Mouse (Mus musculus) midbrain, embryonic 13.5 days (tissue): Measurements from ENCODE around the gene Hoxb1. TPM values are rescaled to one million over a fixed set of nuclear protein-coding genes. Genes with fewer than 3 reads are reported as not detected.

Experiments
- ATAC-seq: fragments of 200-750 bp; cut with Nextera tagmentation; 2 replicates; pipeline ENCODE4 v1.8.0; 2017; ENCODE audit warnings: mild to moderate bottlenecking, moderate TSS enrichment, moderate library complexity
- H3K27ac ChIP-seq: fragments of 300-500 bp; sonication (generic); 2 replicates; pipeline ENCODE4 v1.5.1; 2015; ENCODE audit warnings: inconsistent platforms, mild to moderate bottlenecking, moderate library complexity
- H3K27me3 ChIP-seq: fragments of 300-500 bp; sonication (generic); 2 replicates; pipeline ENCODE4 v1.6.1; 2015; ENCODE audit warnings: mild to moderate bottlenecking, inconsistent platforms
- H3K36me3 ChIP-seq: fragments of 300-500 bp; sonication (generic); 2 replicates; pipeline ENCODE4 v1.6.1; 2015; ENCODE audit warnings: mild to moderate bottlenecking, inconsistent platforms
- H3K4me1 ChIP-seq: fragments of 300-500 bp; sonication (generic); replicated peaks from 2 replicates; pipeline ENCODE4 v1.6.1; 2015; ENCODE audit warnings: inconsistent platforms
- H3K4me2 ChIP-seq: fragments of 300-500 bp; sonication (generic); replicated peaks from 2 replicates; pipeline ENCODE4 v1.6.1; 2015; ENCODE audit warnings: moderate library complexity, mild to moderate bottlenecking, inconsistent platforms
- H3K4me3 ChIP-seq: fragments of 300-500 bp; sonication (generic); replicated peaks from 2 replicates; pipeline ENCODE4 v1.5.1; 2015; ENCODE audit warnings: mild to moderate bottlenecking, inconsistent platforms
- H3K9ac ChIP-seq: fragments of 300-500 bp; sonication (generic); replicated peaks from 2 replicates; pipeline ENCODE4 v1.6.1; 2015; ENCODE audit warnings: mild to moderate bottlenecking, inconsistent platforms
- H3K9me3 ChIP-seq: fragments of 300-500 bp; sonication (generic); 2 replicates; pipeline ENCODE4 v1.6.1; 2016; ENCODE audit warnings: mild to moderate bottlenecking, inconsistent platforms
- WGBS: fragments of 180-500 bp; shearing (Covaris S2); methylation state at CpG from one replicate; pipeline ENCODE4 v1.1.7; 2015; 5-methylcytosine and 5-hydroxymethylcytosine counted together
- polyA plus RNA-seq: library from polyadenylated mRNA; unstranded; fragments of >200 nt; fragmentation: Nextera tagmentation; extraction: Ambion mirVana; gene quantifications from 2 replicates; pipeline ENCODE4 v1.2.1, GENCODE M21; 2015

The Hoxb1 gene
- not detected in 2 replicates for polyA plus RNA-seq

DNA sequence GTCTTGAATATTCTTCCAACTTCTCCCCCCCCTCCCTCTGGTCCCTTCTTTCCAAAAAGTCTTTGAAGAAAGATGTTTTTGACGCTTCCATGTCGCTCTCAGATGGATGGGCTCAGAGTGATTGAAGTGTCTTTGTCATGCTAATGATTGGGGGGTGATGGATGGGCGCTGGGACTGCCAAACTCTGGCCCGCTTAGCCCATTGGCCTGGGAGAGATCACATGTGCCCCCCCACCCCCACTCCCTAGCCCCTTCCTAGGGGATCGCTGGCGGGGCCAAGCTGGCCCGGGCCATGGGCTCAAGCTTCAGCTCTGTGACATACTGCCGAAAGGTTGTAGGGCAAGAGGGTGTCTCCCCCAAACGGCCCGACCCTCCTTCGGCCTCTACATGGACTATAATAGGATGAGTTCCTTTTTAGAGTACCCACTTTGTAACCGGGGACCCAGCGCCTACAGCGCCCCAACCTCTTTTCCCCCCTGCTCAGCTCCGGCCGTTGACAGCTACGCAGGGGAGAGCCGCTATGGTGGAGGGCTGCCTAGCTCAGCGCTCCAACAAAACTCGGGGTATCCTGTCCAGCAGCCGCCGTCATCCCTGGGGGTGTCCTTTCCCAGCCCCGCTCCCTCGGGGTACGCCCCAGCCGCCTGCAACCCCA lies at the start of gene Hoxb1:
Gene Hoxb1, plus strand, starts transcription at position 312 of the 651 bp plus-strand sequence.
- no peaks in the 10 kb centered on the region for H3K4me1 ChIP-seq
- no peak within 1 kb of the TSS for H3K4me2 ChIP-seq
- H3K9me3 ChIP-seq: no peaks in the 10 kb centered on the region
- 1% methylated on average over 26 of the region's 26 CpGs for WGBS
- peaks cover 97% of the 10 kb centered on the region for H3K27me3 ChIP-seq
- H3K4me3 ChIP-seq: no peak within 1 kb of the TSS
- no peak within 1 kb of the TSS for H3K27ac ChIP-seq
- ATAC-seq: no peak
- no peak within 1 kb of the TSS for H3K9ac ChIP-seq
- no peaks in the 10 kb centered on the region for H3K36me3 ChIP-seq

DNA sequence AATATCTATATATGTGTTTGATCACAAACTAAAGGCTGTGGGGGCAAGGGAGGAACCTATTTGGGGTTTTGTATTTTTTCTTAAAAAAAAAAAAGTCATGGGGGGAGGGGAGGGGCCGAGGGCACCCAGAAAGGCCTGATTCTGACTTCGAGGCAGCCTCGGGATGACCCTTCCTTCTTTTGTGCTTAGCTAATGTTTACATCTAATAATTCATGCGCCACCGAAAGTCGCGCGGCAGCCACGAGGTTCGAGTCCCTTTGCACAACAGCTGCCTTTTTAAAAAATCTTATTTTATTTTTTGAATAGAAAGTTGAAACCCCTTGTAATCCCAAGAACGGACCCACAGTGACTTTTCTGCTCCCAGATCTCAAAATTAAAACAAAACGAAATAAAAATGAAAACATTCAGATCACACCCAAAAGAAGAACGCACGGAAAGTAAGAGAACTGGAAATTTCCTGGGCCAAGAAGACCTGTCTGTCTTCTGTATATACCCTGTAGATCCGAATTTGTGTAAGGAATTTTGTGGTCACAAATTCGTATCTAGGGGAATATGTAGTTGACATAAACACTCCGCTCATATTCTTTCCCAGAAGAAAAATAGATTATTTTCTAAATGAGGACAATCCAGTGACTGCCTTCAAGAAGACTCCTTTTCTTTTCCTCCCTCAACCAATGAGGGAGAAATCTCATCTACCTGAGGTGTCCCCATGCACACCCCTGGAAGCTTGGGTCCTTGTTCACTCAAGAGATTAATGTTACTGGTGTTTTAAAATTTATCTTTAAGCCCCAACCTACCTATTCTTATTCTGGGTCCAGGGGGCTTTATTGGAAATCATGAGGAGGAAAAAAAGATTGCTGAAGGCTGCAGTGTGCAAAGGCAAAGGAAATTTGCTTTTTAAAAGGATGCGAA lies 48.6 kb upstream of the Hoxb1 start:
- Histone ChIP-seq H3K27me3 (peaks cover 100% of the 10 kb centered on the region), H3K4me2 (no peak overlapping the region), H3K9me3 (no peaks in the 10 kb centered on the region), H3K4me3 (no peak overlapping the region), H3K9ac (no peak overlapping the region), H3K27ac (no peak overlapping the region), H3K4me1 (peaks cover 9% of the 10 kb centered on the region; the same call in 1 of the 2 replicates), H3K36me3 (no peaks in the 10 kb centered on the region)
- no peak for ATAC-seq
- 7% methylated on average over 18 of the region's 18 CpGs for WGBS

GRCm38 (mm10) chr11:96317608-96318367 lies 47.8 kb upstream of the Hoxb1 start, which contains the start of gene Hoxb4:
Hoxb4 (plus strand) TSS chr11:96318267.
- Histone ChIP-seq H3K9me3 (no peaks in the 10 kb centered on the region), H3K4me2 (peak within 1 kb of the TSS; percentile 44), H3K27me3 (peaks cover 100% of the 10 kb centered on the region), H3K27ac (no peak within 1 kb of the TSS), H3K9ac (no peak within 1 kb of the TSS), H3K4me3 (peak within 1 kb of the TSS; percentile 25), H3K4me1 (peaks cover 9% of the 10 kb centered on the region; the same call in 1 of the 2 replicates), H3K36me3 (no peaks in the 10 kb centered on the region)
- WGBS: 2% methylated on average over 28 of the region's 28 CpGs
- ATAC-seq: no peak

DNA sequence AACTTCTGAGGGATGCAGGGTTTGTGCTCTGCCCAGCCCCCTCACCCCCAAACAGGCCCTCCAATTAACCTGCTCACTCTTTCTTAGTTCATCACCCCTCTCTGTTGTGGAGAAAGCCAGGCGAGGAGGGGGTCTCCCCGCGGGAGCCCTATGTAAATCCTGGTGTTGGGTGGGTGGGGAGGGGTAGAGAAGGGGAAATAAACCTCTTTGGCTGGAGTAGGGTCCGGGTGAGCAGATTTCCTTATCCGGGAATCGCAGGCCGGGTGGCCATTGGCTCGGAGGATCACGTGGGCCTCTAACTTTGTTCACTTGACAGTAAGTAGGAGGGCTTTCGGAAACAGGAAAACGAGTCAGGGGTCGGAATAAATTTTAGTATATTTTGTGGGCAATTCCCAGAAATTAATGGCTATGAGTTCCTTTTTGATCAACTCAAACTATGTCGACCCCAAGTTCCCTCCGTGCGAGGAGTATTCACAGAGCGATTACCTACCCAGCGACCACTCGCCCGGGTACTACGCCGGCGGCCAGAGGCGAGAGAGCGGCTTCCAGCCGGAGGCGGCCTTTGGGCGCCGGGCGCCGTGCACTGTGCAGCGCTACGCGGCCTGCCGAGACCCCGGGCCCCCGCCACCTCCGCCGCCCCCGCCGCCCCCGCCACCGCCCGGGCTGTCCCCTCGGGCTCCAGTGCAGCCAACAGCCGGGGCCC lies 47.0 kb upstream of the Hoxb1 start:
- peak overlapping the region; percentile 25 for H3K4me3 ChIP-seq
- no peak overlapping the region for H3K27ac ChIP-seq
- no peak overlapping the region for H3K9ac ChIP-seq
- no peaks in the 10 kb centered on the region for H3K36me3 ChIP-seq
- no peaks in the 10 kb centered on the region for H3K9me3 ChIP-seq
- peak overlapping the region; percentile 44 for H3K4me2 ChIP-seq
- peaks cover 100% of the 10 kb centered on the region for H3K27me3 ChIP-seq
- H3K4me1 ChIP-seq: peaks cover 9% of the 10 kb centered on the region; the same call in 1 of the 2 replicates
- peak; percentile 53; the same call in 1 of the 2 replicates for ATAC-seq
- WGBS: under 1% methylated on average over 43 of the region's 45 CpGs

DNA sequence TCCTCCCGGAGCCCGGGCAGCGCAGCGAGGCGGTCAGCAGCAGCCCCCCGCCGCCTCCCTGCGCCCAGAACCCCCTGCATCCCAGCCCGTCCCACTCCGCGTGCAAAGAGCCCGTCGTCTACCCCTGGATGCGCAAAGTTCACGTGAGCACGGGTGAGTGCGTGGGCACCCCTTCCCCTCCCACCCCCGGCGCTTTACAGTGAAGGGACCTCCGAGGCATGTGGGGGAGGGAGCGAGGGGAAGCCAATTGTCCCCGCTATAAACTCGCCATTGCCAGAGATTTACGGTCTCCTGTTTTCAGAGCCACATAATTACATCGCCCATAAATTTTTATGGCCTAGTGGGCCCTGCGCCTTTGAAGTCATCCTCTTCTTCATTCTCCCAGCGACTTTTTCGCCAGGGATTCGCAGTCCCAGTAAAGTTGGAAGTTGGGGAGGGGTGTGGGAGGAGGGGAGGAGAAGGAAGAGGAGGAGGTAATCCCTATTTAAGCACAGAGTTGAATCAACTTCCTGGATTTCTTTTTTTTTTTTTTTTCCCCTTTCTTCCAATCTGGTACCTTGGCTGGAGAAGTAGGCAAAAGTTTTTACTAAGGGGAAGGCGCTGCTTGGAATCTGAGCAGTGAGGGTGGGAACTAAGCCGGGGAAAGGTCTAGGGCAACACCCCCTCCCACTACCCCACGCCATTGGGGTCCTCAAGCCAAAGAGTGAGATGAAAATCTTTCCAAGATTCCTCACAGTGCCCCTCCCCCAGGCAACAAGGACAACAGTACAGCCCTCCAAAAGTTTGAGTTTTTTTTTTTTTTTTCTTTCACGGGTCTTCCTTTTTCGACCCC lies 46.3 kb upstream of the Hoxb1 start:
- under 1% methylated on average over 30 of the region's 34 CpGs for WGBS
- H3K27me3 ChIP-seq: peaks cover 100% of the 10 kb centered on the region
- H3K4me3 ChIP-seq: peak overlapping the region; percentile 25
- ATAC-seq: no peak
- H3K9ac ChIP-seq: no peak overlapping the region
- H3K36me3 ChIP-seq: no peaks in the 10 kb centered on the region
- peak overlapping the region; percentile 44 for H3K4me2 ChIP-seq
- no peak overlapping the region for H3K27ac ChIP-seq
- H3K4me1 ChIP-seq: peaks cover 9% of the 10 kb centered on the region; the same call in 1 of the 2 replicates
- no peaks in the 10 kb centered on the region for H3K9me3 ChIP-seq

DNA sequence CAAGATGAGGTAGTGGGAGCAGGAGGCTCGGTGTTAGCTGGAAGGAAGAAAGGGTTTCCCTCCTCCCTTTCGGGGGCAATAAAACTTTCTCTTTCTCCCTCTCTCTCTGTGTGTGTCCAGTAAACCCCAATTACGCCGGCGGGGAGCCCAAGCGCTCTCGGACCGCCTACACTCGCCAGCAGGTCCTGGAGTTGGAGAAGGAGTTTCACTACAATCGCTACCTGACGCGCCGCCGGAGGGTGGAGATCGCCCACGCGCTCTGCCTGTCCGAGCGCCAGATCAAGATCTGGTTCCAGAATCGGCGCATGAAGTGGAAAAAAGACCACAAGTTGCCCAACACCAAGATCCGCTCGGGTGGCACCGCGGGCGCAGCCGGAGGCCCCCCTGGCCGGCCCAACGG lies 45.6 kb upstream of the Hoxb1 start:
- H3K27ac ChIP-seq: no peak overlapping the region

GRCm38 (mm10) chr11:96320688-96321087 lies 44.9 kb upstream of the Hoxb1 start:
- Histone ChIP-seq H3K4me1 (peaks cover 9% of the 10 kb centered on the region; the same call in 1 of the 2 replicates), H3K4me3 (no peak overlapping the region), H3K4me2 (no peak overlapping the region), H3K9ac (no peak overlapping the region), H3K27me3 (peaks cover 100% of the 10 kb centered on the region), H3K27ac (no peak overlapping the region), H3K36me3 (no peaks in the 10 kb centered on the region), H3K9me3 (no peaks in the 10 kb centered on the region)
- 3% methylated on average over 17 of the region's 17 CpGs for WGBS
- ATAC-seq: no peak

More for the DNA sequence above, 45.6 kb upstream of the Hoxb1 start:
- no peak overlapping the region for H3K4me3 ChIP-seq
- no peak for ATAC-seq
- H3K4me1 ChIP-seq: peaks cover 9% of the 10 kb centered on the region; the same call in 1 of the 2 replicates
- H3K9me3 ChIP-seq: no peaks in the 10 kb centered on the region
- H3K27me3 ChIP-seq: peaks cover 100% of the 10 kb centered on the region
- no peaks in the 10 kb centered on the region for H3K36me3 ChIP-seq
- under 1% methylated on average over 29 of the region's 29 CpGs for WGBS
- no peak overlapping the region for H3K4me2 ChIP-seq
- no peak overlapping the region for H3K9ac ChIP-seq

DNA sequence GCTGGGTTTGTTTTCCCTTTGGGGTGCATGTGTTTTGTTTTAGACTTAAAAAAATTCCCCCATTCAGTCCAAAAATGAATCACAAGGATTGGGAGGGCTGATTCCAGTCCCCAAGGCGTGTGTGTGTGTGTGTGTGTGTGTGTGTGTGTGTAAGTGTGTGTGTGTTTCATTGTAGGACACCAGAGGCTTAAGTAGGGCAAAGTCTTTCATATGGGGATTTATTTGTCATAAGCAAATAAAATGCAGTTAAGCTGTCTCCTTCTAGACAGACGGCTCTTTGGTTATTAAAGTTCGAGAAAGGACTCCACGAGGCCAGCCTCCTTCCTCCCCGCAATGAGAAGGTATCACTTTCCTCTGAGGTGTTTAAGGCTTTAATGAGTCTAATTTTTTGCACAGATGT lies 43.7 kb upstream of the Hoxb1 start:
- H3K9ac ChIP-seq: no peak overlapping the region
- H3K9me3 ChIP-seq: no peaks in the 10 kb centered on the region
- H3K4me3 ChIP-seq: no peak overlapping the region
- H3K36me3 ChIP-seq: no peaks in the 10 kb centered on the region
- no peak overlapping the region for H3K27ac ChIP-seq
- H3K4me1 ChIP-seq: peaks cover 9% of the 10 kb centered on the region; the same call in 1 of the 2 replicates
- no peak overlapping the region for H3K4me2 ChIP-seq
- 9% methylated on average over 5 of the region's 5 CpGs for WGBS
- ATAC-seq: no peak
- peaks cover 100% of the 10 kb centered on the region for H3K27me3 ChIP-seq

DNA sequence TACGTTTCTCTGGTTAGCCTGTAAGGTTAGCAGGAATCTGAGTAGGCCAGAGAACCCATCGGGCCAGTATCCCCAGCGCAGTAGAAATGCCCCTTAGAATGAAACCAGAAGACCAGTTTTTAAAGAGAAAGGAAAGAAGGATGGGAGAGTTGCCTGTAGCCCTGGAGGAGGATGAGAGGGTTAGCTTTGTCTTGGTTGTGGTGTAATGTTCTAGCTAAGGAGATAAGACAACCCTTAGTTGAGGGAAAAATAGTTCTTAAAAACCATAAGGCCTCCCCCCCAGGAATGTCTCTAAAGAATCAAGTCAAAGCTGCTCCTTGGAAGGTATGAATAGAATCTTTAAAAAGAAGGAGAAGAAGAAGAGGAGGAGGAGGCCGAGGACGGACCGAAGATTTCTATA lies 42.8 kb upstream of the Hoxb1 start:
- H3K27ac ChIP-seq: no peak overlapping the region
- no peaks in the 10 kb centered on the region for H3K36me3 ChIP-seq
- no peak overlapping the region for H3K4me2 ChIP-seq
- H3K27me3 ChIP-seq: peaks cover 100% of the 10 kb centered on the region
- H3K4me3 ChIP-seq: no peak overlapping the region
- H3K9me3 ChIP-seq: no peaks in the 10 kb centered on the region
- H3K4me1 ChIP-seq: peaks cover 9% of the 10 kb centered on the region; the same call in 1 of the 2 replicates
- H3K9ac ChIP-seq: no peak overlapping the region
- WGBS: 4% methylated on average over 6 of the region's 6 CpGs
- ATAC-seq: no peak

DNA sequence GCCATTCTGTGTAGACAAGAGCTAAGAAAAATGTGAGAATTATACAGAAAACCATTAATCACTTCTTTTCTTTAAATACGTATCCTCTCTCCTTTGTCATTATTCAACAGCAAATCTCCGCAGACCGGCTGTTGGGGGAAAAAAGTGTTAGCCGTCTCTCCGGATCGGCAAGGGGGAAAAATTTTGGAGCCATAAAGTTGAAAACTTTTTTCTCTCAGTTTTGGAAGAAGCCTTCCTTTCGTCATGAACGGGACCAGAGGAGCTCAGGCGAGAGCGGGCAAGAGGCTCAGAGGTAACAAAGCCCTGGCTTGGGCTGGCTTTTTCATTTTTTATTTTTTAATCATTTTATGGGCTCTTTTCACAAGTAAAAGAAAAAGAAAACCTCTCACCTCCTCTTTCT lies 42.4 kb upstream of the Hoxb1 start, which contains the start of gene Hoxb3:
Gene Hoxb3, plus strand, starts transcription at position 173 of the 400 bp plus-strand sequence.
- Histone ChIP-seq H3K36me3 (no peaks in the 10 kb centered on the region), H3K9ac (no peak within 1 kb of the TSS), H3K27me3 (peaks cover 100% of the 10 kb centered on the region), H3K4me2 (no peak within 1 kb of the TSS), H3K27ac (no peak within 1 kb of the TSS), H3K9me3 (no peaks in the 10 kb centered on the region), H3K4me1 (peaks cover 7% of the 10 kb centered on the region; the same call in 1 of the 2 replicates), H3K4me3 (no peak within 1 kb of the TSS)
- WGBS: 3% methylated on average over 10 of the region's 10 CpGs
- ATAC-seq: no peak
